Mouse (Mus musculus) myocyte (in vitro differentiated cells): ENCODE measurements around the gene 2410015M20Rik. TPM values are rescaled to one million over a fixed set of nuclear protein-coding genes. Genes with fewer than 3 reads are reported as not detected.
A peak's percentile ranks its signal among the peaks of the same experiment; 100 is the strongest.

Experiments
- H3K27me3 ChIP-seq: one replicate; pipeline ENCODE4 v1.6.1; 2011; ENCODE audit not compliant: control insufficient read depth, insufficient read depth, insufficient read length
- H3K36me3 ChIP-seq: one replicate; pipeline ENCODE4 v1.6.1; 2011; ENCODE audit not compliant: control insufficient read depth, insufficient read depth
- H3K4me2 ChIP-seq: one replicate; pipeline ENCODE4 v1.6.1; 2011; ENCODE audit warnings: low read depth, control low read depth
- H3K4me3 ChIP-seq: one replicate; pipeline ENCODE4 v1.5.1; 2011; ENCODE audit warnings: mild to moderate bottlenecking, control low read depth, moderate library complexity
- H3K79me2 ChIP-seq: one replicate; pipeline ENCODE4 v1.6.1; 2011; ENCODE audit not compliant: control insufficient read depth, insufficient read depth
- H3ac ChIP-seq: one replicate; pipeline ENCODE4 v1.6.1; 2011; ENCODE audit not compliant: control insufficient read depth, insufficient read length
- CEBPB ChIP-seq: IDR thresholded peaks from 2 replicates; pipeline ENCODE4 v1.6.1; 2011; ENCODE audit warnings: mild to moderate bottlenecking, moderate library complexity; ENCODE audit not compliant: poor library complexity, insufficient read depth, severe bottlenecking
- E2F4 ChIP-seq: IDR thresholded peaks from one replicate; pipeline ENCODE4 v1.6.1; 2011; ENCODE audit warnings: mild to moderate bottlenecking, control low read depth, moderate library complexity; ENCODE audit not compliant: insufficient read depth
- MAX ChIP-seq: IDR thresholded peaks from one replicate; pipeline ENCODE4 v1.6.1; 2011; ENCODE audit warnings: low read depth, mild to moderate bottlenecking, control low read depth
- MYOD1 ChIP-seq, 3 experiments: IDR thresholded peaks; one replicate each; pipeline ENCODE4 v1.6.1; 2011; ENCODE audit warnings: control low read depth in 2 of 3, low read depth in 2 of 3, mild to moderate bottlenecking in 2 of 3, moderate library complexity in 1 of 3; ENCODE audit not compliant: insufficient read length in 2 of 3, control insufficient read depth in 1 of 3
- MYOG ChIP-seq, 3 experiments: IDR thresholded peaks; one replicate each; pipeline ENCODE4 v1.6.1; 2011; ENCODE audit warnings: control low read depth in 2 of 3, low read depth in 2 of 3, mild to moderate bottlenecking in 2 of 3; ENCODE audit not compliant: insufficient read length in 2 of 3, control insufficient read depth in 1 of 3, insufficient read depth in 1 of 3
- POLR2A ChIP-seq: IDR thresholded peaks from one replicate; pipeline ENCODE4 v1.6.1; 2011; ENCODE audit warnings: low read depth, mild to moderate bottlenecking, control low read depth, moderate library complexity; ENCODE audit not compliant: insufficient read length
- POLR2AphosphoS2 ChIP-seq: IDR thresholded peaks from one replicate; pipeline ENCODE4 v1.6.1; 2011; ENCODE audit warnings: low read depth, control low read depth; ENCODE audit not compliant: insufficient read length
- REST ChIP-seq: IDR thresholded peaks from one replicate; pipeline ENCODE4 v1.6.1; 2011; ENCODE audit warnings: mild to moderate bottlenecking, control low read depth, moderate library complexity; ENCODE audit not compliant: insufficient read depth, insufficient read length
- SRF ChIP-seq: IDR thresholded peaks from one replicate; pipeline ENCODE4 v1.6.1; 2011; ENCODE audit warnings: low read depth; ENCODE audit not compliant: control insufficient read depth, insufficient read length
- TCF12 ChIP-seq: IDR thresholded peaks from one replicate; pipeline ENCODE4 v1.6.1; 2011; ENCODE audit warnings: mild to moderate bottlenecking, control low read depth; ENCODE audit not compliant: poor library complexity, insufficient read depth, severe bottlenecking
- TCF3 ChIP-seq: IDR thresholded peaks from one replicate; pipeline ENCODE4 v1.6.1; 2011; ENCODE audit warnings: low read depth, control low read depth; ENCODE audit not compliant: insufficient read length
- USF1 ChIP-seq: IDR thresholded peaks from one replicate; pipeline ENCODE4 v1.6.1; 2011; ENCODE audit warnings: low read depth, mild to moderate bottlenecking, control low read depth, moderate library complexity
- polyA plus RNA-seq: library from polyadenylated mRNA; unstranded; fragments of >200 nt; fragmentation: generic; extraction: Trizol; gene quantifications from one replicate; pipeline ENCODE4 v1.2.1, GENCODE M21; 2012; ENCODE audit warnings: missing spikeins

The 2410015M20Rik gene
- polyA plus RNA-seq, 1 experiment: 587 TPM

DNA sequence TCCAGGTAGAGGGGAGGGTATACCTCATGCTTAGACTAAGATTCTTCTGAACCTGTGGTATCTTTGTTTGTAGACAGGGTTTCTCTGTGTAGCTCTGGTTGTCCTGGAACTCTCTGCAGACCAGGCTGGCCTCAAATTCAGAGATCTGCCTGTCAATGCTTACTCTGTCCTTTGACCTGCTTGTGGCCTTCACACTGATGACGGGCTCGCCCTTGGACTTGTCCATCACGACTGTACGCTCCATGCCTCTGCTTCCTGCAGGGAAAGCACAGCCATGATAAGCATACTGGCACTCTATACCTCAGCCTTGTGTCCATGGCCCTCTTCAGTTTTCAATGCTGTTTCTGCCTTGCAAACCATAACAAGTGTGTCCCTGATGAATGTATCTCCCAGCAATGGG is 42.2 kb downstream of the 2410015M20Rik start:
- TF ChIP-seq POLR2A (no peak), POLR2AphosphoS2 (peak; percentile 40), SRF (no peak), MYOG (IDR thresholded peaks at IDR 0.05; ENCODE audit: control insufficient read depth in 1 of 3, insufficient read depth in 1 of 3, insufficient read length in 2 of 3, low read depth in 2 of 3) (no peak)
- Histone ChIP-seq H3K4me3 (no peak overlapping the region), H3K36me3 (peaks cover 46% of the 10 kb centered on the region), H3K4me2 (no peak overlapping the region), H3ac (no peak overlapping the region), H3K79me2 (no peaks in the 10 kb centered on the region), H3K27me3 (no peaks in the 10 kb centered on the region)

DNA sequence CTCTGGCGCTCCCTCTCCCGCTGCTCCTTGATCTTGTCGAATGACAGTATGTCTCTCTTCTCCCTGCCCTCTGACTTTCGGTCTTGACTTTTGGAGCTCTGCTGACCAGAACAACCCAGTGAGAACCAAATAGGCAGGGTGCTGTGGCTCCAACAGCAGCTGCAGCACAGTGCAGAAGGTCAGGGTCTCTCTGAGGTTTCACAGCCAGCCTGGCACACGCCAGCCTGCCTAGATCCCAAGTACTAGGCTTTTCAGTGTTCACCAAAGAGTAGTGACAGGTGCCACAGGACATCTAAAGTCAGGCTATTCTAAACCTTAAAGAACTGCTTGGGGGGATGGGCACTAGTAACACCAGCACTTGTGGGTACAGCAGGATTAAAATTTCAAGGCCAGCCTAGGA is 42.7 kb downstream of the 2410015M20Rik start:
- H3K36me3 ChIP-seq: peaks cover 46% of the 10 kb centered on the region
- H3K4me3 ChIP-seq: no peak overlapping the region
- no peaks in the 10 kb centered on the region for H3K79me2 ChIP-seq
- TF ChIP-seq MYOG (IDR thresholded peaks at IDR 0.05; ENCODE audit: control insufficient read depth in 1 of 3, insufficient read depth in 1 of 3, insufficient read length in 2 of 3, low read depth in 2 of 3) (peak in 1 of 3 experiments; percentile 30), USF1 (no peak), E2F4 (no peak), MYOD1 (IDR thresholded peaks at IDR 0.05; ENCODE audit: control insufficient read depth in 1 of 3, insufficient read length in 2 of 3, low read depth in 2 of 3) (peak in 1 of 3 experiments; percentile 11), POLR2AphosphoS2 (no peak), MAX (no peak), SRF (no peak), TCF12 (no peak), REST (no peak), TCF3 (no peak), CEBPB (no peak), POLR2A (no peak)
- H3K27me3 ChIP-seq: no peaks in the 10 kb centered on the region
- H3K4me2 ChIP-seq: no peak overlapping the region
- H3ac ChIP-seq: no peak overlapping the region

DNA sequence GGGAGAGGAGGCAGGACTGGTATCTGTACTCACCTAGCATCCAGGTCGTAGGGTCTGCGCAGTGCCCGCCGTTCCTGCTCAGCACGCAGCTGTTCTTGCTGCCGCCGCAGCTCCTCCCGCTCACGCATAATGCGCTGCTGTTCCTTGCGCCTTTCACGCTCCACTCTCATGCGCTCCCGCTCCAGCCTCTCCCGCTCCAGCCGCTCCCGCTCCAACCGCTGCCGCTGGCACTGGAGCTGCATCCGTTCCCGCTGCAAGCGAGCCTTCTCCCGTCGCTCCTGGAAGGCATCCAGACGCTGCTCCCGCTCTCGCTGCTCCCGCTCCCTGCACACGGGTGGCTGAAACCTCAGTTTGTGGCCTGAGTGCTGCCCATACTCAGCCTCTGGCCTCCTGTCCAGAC is 43.3 kb downstream of the 2410015M20Rik start:
- TF ChIP-seq POLR2AphosphoS2 (peak; percentile 63), POLR2A (peak; percentile 13), TCF3 (no peak)
- H3ac ChIP-seq: no peak overlapping the region
- H3K27me3 ChIP-seq: no peaks in the 10 kb centered on the region
- H3K79me2 ChIP-seq: no peaks in the 10 kb centered on the region
- H3K36me3 ChIP-seq: peaks cover 43% of the 10 kb centered on the region
- no peak overlapping the region for H3K4me3 ChIP-seq
- H3K4me2 ChIP-seq: no peak overlapping the region

DNA sequence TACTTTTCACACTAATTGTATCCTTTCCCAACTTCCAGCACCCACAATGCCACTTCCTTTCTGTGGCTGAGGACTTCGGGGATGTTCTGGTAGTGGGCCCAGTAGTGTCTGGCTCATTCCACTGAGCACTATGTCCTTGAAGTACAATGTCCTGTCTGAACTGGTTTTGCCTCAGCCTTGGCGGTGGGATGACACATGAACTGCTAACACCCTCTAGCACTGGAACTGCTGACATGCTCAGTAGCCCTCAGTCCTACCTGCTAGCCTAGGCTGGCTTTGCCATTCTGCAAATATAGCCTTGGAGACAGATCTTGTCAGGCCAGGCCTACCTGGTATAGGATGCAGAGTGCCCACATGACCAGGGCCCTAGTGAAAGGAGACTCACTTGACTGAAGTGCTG is 47.7 kb downstream of the 2410015M20Rik start:
- Histone ChIP-seq H3K4me3 (no peak overlapping the region), H3K27me3 (no peaks in the 10 kb centered on the region), H3K4me2 (no peak overlapping the region), H3K36me3 (peaks cover 22% of the 10 kb centered on the region), H3ac (no peak overlapping the region), H3K79me2 (no peaks in the 10 kb centered on the region)
- TF ChIP-seq E2F4: no peak
- TF ChIP-seq POLR2A: no peak

DNA sequence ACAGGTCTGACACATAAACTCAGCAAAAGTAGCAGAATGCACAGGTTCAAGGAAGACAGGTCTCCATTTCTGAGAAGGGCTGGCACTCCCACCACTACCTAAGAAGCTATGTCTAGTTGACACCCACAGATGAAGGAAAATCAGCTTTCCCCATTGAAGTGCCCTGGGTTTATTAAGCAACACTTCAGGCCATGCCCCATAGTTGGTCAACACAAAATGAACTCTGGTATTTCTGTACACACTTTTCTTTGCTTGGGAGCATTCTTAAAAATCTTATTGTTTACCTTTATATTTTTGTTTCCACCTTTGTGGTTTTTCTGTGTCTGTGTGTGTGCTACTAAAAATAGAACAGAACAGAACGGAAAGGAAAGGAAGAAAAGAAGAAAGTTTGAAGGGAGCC is 49.4 kb downstream of the 2410015M20Rik start:
- Histone ChIP-seq H3K27me3 (no peaks in the 10 kb centered on the region), H3ac (no peak overlapping the region), H3K4me2 (no peak overlapping the region), H3K79me2 (no peaks in the 10 kb centered on the region), H3K36me3 (peaks cover 17% of the 10 kb centered on the region), H3K4me3 (no peak overlapping the region)
- no peak for TF ChIP-seq CEBPB

DNA sequence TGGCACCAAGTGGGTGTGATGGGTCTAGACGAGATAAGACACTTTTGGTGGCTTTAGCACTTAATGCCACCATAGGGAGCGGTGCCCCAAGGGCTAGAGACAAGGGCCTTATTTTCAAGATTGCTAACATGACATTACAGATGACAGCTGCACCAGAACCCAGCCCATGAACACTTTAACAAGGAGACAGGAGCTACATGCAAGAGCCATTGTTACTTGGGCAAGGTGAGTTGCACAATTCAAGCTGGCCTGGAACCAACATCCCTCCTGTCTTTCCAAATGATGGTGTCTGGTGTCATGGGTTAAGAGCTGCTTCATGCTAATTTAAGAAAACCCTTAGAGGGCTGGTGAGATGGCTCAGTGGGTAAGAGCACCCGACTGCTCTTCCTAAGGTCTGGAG is 50.2 kb downstream of the 2410015M20Rik start:
- Histone ChIP-seq H3K27me3 (no peaks in the 10 kb centered on the region), H3K4me2 (no peak overlapping the region), H3ac (no peak overlapping the region), H3K36me3 (peaks cover 9% of the 10 kb centered on the region), H3K4me3 (no peak overlapping the region), H3K79me2 (no peaks in the 10 kb centered on the region)
- TF ChIP-seq REST (no peak), POLR2AphosphoS2 (no peak), CEBPB (peak; percentile 57; the same call in 1 of the 2 replicates), TCF12 (no peak), MAX (no peak), USF1 (no peak)

DNA sequence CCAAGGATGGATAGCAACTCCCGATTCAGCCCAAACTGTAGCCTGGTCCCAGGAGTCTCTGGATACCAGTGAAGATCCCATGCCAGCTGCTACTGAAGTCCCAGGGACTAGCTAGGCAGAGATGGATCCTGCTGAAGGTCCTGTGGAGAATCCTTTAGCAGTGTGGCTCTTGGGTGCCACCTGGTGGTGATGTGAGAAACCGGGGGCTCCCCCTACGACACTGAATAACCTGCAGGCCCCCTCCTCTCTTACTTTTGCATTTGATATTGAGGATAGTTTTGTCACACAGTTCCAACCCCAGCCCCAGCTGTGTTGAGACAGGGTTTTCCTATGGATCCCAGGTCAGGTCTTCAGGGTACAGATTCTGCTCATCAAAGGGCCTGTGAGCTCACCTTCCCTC is 51.1 kb downstream of the 2410015M20Rik start:
- no peaks in the 10 kb centered on the region for H3K27me3 ChIP-seq

More for the DNA sequence above, 51.1 kb downstream of the 2410015M20Rik start:
- Histone ChIP-seq H3K79me2 (no peaks in the 10 kb centered on the region), H3K4me2 (no peak overlapping the region), H3K36me3 (peaks cover 2% of the 10 kb centered on the region), H3K4me3 (no peak overlapping the region), H3ac (no peak overlapping the region)
- no peak for TF ChIP-seq E2F4
- TF ChIP-seq POLR2AphosphoS2: peak; percentile 79

Other genes with a start within 250 kb of the 2410015M20Rik start
- 116 TPM for gene Ptprs, start 133.3 kb downstream of the 2410015M20Rik start, polyA plus RNA-seq
- not detected for gene Znrf4, start 97.3 kb downstream of the 2410015M20Rik start, polyA plus RNA-seq
- 0.28 TPM for gene Gm20219, start 55.4 kb downstream of the 2410015M20Rik start, polyA plus RNA-seq
- gene Safb2, start 25.2 kb downstream of the 2410015M20Rik start, polyA plus RNA-seq: 35.3 TPM
- gene Safb, start 24.9 kb downstream of the 2410015M20Rik start, polyA plus RNA-seq: 58.9 TPM
- gene Rpl36, start 3.6 kb upstream of the 2410015M20Rik start, polyA plus RNA-seq: 3,746 TPM
- 278 TPM for gene Lonp1, start 17.1 kb upstream of the 2410015M20Rik start, polyA plus RNA-seq
- gene Catsperd, start 18.4 kb upstream of the 2410015M20Rik start, polyA plus RNA-seq: 0.16 TPM
- gene Ranbp3, start 63.5 kb upstream of the 2410015M20Rik start, polyA plus RNA-seq: 70.0 TPM
- 469 TPM for gene Ndufa11, start 108.0 kb upstream of the 2410015M20Rik start, polyA plus RNA-seq
- 6.5 TPM for gene Vmac, start 108.3 kb upstream of the 2410015M20Rik start, polyA plus RNA-seq
- 0.78 TPM for gene Nrtn, start 147.8 kb upstream of the 2410015M20Rik start, polyA plus RNA-seq
- gene Dus3l, start 155.0 kb upstream of the 2410015M20Rik start, polyA plus RNA-seq: 38.7 TPM
- 0.16 TPM for gene Prr22, start 160.5 kb upstream of the 2410015M20Rik start, polyA plus RNA-seq
- 4.4 TPM for gene Rfx2, start 221.2 kb upstream of the 2410015M20Rik start, polyA plus RNA-seq